Mouse (Mus musculus) MEL (cell line): ENCODE data around the gene Gpr35. TPM values are rescaled to one million over a fixed set of nuclear protein-coding genes. Genes with fewer than 3 reads are reported as not detected.

Experiments
- DNase-seq: peaks from one replicate; pipeline ENCODE4 v3.0.0; 2011; ENCODE audit warnings: low read depth, low spot score
- H3K27ac ChIP-seq: 2 replicates; pipeline ENCODE4 v1.5.1; 2012; ENCODE audit warnings: low read depth, mild to moderate bottlenecking, control low read depth, low read length, moderate library complexity; ENCODE audit not compliant: control insufficient read depth
- H3K27me3 ChIP-seq, 2 experiments: fragments of 150-350 bp in 1 of 2; sonication (generic) in 1 of 2; 2 replicates each; pipeline ENCODE4 v1.6.1; 2012; ENCODE audit warnings: low read length in 2 of 2, mild to moderate bottlenecking in 2 of 2, improper control_type of control experiment in 1 of 2, moderate library complexity in 1 of 2; ENCODE audit not compliant: insufficient read depth in 2 of 2, control insufficient read depth in 1 of 2
- H3K36me3 ChIP-seq, 2 experiments: 2 replicates each; pipeline ENCODE4 v1.6.1; 2012 to 2014; ENCODE audit warnings: low read length in 2 of 2, improper control_type of control experiment in 1 of 2, inconsistent platforms in 1 of 2, mild to moderate bottlenecking in 1 of 2; ENCODE audit not compliant: insufficient read depth in 2 of 2, control insufficient read depth in 1 of 2
- H3K4me1 ChIP-seq, 2 experiments: fragments of 150-350 bp in 1 of 2; sonication (generic) in 1 of 2; 2 replicates each; pipeline ENCODE4 v1.6.1; 2012; ENCODE audit warnings: low read length in 2 of 2, improper control_type of control experiment in 1 of 2, mild to moderate bottlenecking in 1 of 2; ENCODE audit not compliant: insufficient read depth in 2 of 2, control insufficient read depth in 1 of 2
- H3K4me3 ChIP-seq, 2 experiments: fragments of 150-350 bp in 1 of 2; sonication (generic) in 1 of 2; 2 replicates each; pipeline ENCODE4 v1.5.1; 2012; ENCODE audit warnings: low read depth in 2 of 2, low read length in 2 of 2, mild to moderate bottlenecking in 2 of 2, moderate library complexity in 2 of 2, control low read depth in 1 of 2, improper control_type of control experiment in 1 of 2; ENCODE audit not compliant: control insufficient read depth in 1 of 2, insufficient read depth in 1 of 2
- H3K79me2 ChIP-seq: 2 replicates; pipeline ENCODE4 v1.6.1; 2012; ENCODE audit warnings: mild to moderate bottlenecking, low read length, moderate library complexity; ENCODE audit not compliant: control insufficient read depth, poor library complexity, insufficient read depth
- H3K9ac ChIP-seq: 2 replicates; pipeline ENCODE4 v1.6.1; 2012; ENCODE audit warnings: low read depth, mild to moderate bottlenecking, control low read depth, low read length, moderate library complexity; ENCODE audit not compliant: control insufficient read depth, poor library complexity, severe bottlenecking
- H3K9me3 ChIP-seq: fragments of 150-350 bp; sonication (generic); replicated peaks from 2 replicates; pipeline ENCODE4 v1.6.1; 2012; ENCODE audit warnings: mild to moderate bottlenecking, low read length, improper control_type of control experiment, moderate library complexity; ENCODE audit not compliant: insufficient read depth
- CHD2 ChIP-seq: IDR thresholded peaks from 2 replicates; pipeline ENCODE4 v1.6.1; 2011; ENCODE audit warnings: low read length, improper control_type of control experiment
- CTCF ChIP-seq, 3 experiments: IDR thresholded peaks in 2 of 3; conservative IDR thresholded peaks in 1 of 3; 2 replicates each; pipeline ENCODE4 v1.5.1; 2011 to 2012; ENCODE audit warnings: low read length in 3 of 3, low read depth in 2 of 3, mild to moderate bottlenecking in 2 of 3, improper control_type of control experiment in 1 of 3, inconsistent platforms in 1 of 3, mixed read lengths in 1 of 3, moderate library complexity in 1 of 3; ENCODE audit not compliant: control insufficient read depth in 1 of 3, insufficient read depth in 1 of 3, poor library complexity in 1 of 3, severe bottlenecking in 1 of 3
- E2F4 ChIP-seq: IDR thresholded peaks from 2 replicates; pipeline ENCODE4 v1.6.1; 2011; ENCODE audit warnings: low read depth, low read length, improper control_type of control experiment, borderline replicate concordance
- ELF1 ChIP-seq: IDR thresholded peaks from 2 replicates; pipeline ENCODE4 v1.6.1; 2014; ENCODE audit warnings: low read depth, mild to moderate bottlenecking, inconsistent platforms, low read length, improper control_type of control experiment, moderate library complexity
- ETS1 ChIP-seq: IDR thresholded peaks from 2 replicates; pipeline ENCODE4 v1.6.1; 2012; ENCODE audit warnings: low read depth, mild to moderate bottlenecking, inconsistent platforms, low read length, improper control_type of control experiment, moderate library complexity
- GATA1 ChIP-seq: IDR thresholded peaks from 2 replicates; pipeline ENCODE4 v1.6.1; 2011; ENCODE audit warnings: low read depth, low read length, improper control_type of control experiment
- HCFC1 ChIP-seq: IDR thresholded peaks from 2 replicates; pipeline ENCODE4 v1.6.1; 2012; ENCODE audit warnings: low read depth, mild to moderate bottlenecking, inconsistent platforms, low read length, improper control_type of control experiment, moderate library complexity
- JUND ChIP-seq: IDR thresholded peaks from 2 replicates; pipeline ENCODE4 v1.6.1; 2011; ENCODE audit warnings: low read depth, mild to moderate bottlenecking, improper control_type of control experiment, low read length
- KAT2A ChIP-seq: conservative IDR thresholded peaks from 2 replicates; pipeline ENCODE4 v1.6.1; 2012; ENCODE audit warnings: low read depth, low read length, improper control_type of control experiment, inconsistent platforms
- MAFK ChIP-seq: IDR thresholded peaks from 2 replicates; pipeline ENCODE4 v1.6.1; 2011; ENCODE audit warnings: low read depth, mild to moderate bottlenecking, low read length, improper control_type of control experiment, borderline replicate concordance
- MAX ChIP-seq: IDR thresholded peaks from 2 replicates; pipeline ENCODE4 v1.6.1; 2011; ENCODE audit warnings: low read length, improper control_type of control experiment
- MEF2A ChIP-seq: IDR thresholded peaks from 2 replicates; pipeline ENCODE4 v1.6.1; 2014; ENCODE audit warnings: low read depth, mild to moderate bottlenecking, inconsistent platforms, low read length, improper control_type of control experiment; ENCODE audit not compliant: poor library complexity, insufficient replicate concordance, severe bottlenecking; ENCODE audit errors: extremely low read depth
- MYB ChIP-seq: IDR thresholded peaks from 2 replicates; pipeline ENCODE4 v1.6.1; 2011; ENCODE audit warnings: mild to moderate bottlenecking, low read depth, low read length, improper control_type of control experiment
- MYC ChIP-seq: IDR thresholded peaks from 2 replicates; pipeline ENCODE4 v1.6.1; 2011; ENCODE audit warnings: low read depth, mild to moderate bottlenecking, low read length, improper control_type of control experiment, moderate library complexity
- NRF1 ChIP-seq: IDR thresholded peaks from 2 replicates; pipeline ENCODE4 v1.6.1; 2014; ENCODE audit warnings: low read depth, mild to moderate bottlenecking, inconsistent platforms, low read length, improper control_type of control experiment, moderate library complexity; ENCODE audit not compliant: poor library complexity, insufficient read depth, severe bottlenecking
- POLR2A ChIP-seq, 2 experiments: IDR thresholded peaks; 2 replicates each; pipeline ENCODE4 v1.6.1; 2011 to 2012; ENCODE audit warnings: low read length in 2 of 2, mild to moderate bottlenecking in 2 of 2, control low read depth in 1 of 2, improper control_type of control experiment in 1 of 2, low read depth in 1 of 2, moderate library complexity in 1 of 2; ENCODE audit not compliant: control insufficient read depth in 1 of 2, insufficient read depth in 1 of 2, poor library complexity in 1 of 2
- POLR2AphosphoS2 ChIP-seq: IDR thresholded peaks from 2 replicates; pipeline ENCODE4 v1.6.1; 2011; ENCODE audit warnings: low read length, improper control_type of control experiment
- RAD21 ChIP-seq: IDR thresholded peaks from 2 replicates; pipeline ENCODE4 v1.6.1; 2011; ENCODE audit warnings: mild to moderate bottlenecking, low read depth, low read length, improper control_type of control experiment
- SIN3A ChIP-seq: IDR thresholded peaks from 2 replicates; pipeline ENCODE4 v1.6.1; 2012; ENCODE audit warnings: low read length, improper control_type of control experiment, inconsistent platforms
- SMC3 ChIP-seq: IDR thresholded peaks from 2 replicates; pipeline ENCODE4 v1.6.1; 2011; ENCODE audit warnings: low read depth, low read length, improper control_type of control experiment
- TAL1 ChIP-seq: IDR thresholded peaks from 2 replicates; pipeline ENCODE4 v1.6.1; 2012; ENCODE audit warnings: mild to moderate bottlenecking, inconsistent platforms, low read length, moderate library complexity, mixed read lengths
- TBP ChIP-seq: IDR thresholded peaks from 2 replicates; pipeline ENCODE4 v1.8.0; 2011; ENCODE audit warnings: low read depth, low read length, improper control_type of control experiment
- USF2 ChIP-seq, 2 experiments: IDR thresholded peaks; 2 replicates each; pipeline ENCODE4 v1.6.1; 2011 to 2012; ENCODE audit warnings: improper control_type of control experiment in 2 of 2, low read length in 2 of 2, borderline replicate concordance in 1 of 2, inconsistent platforms in 1 of 2, low read depth in 1 of 2, mild to moderate bottlenecking in 1 of 2; ENCODE audit not compliant: insufficient read depth in 1 of 2
- ZKSCAN1 ChIP-seq: IDR thresholded peaks from 2 replicates; pipeline ENCODE4 v1.6.1; 2012; ENCODE audit warnings: low read depth, mild to moderate bottlenecking, inconsistent platforms, low read length, improper control_type of control experiment, moderate library complexity
- ZMIZ1 ChIP-seq: IDR thresholded peaks from 2 replicates; pipeline ENCODE4 v1.6.1; 2012; ENCODE audit warnings: low read depth, mild to moderate bottlenecking, inconsistent platforms, low read length, improper control_type of control experiment, moderate library complexity
- ZNF384 ChIP-seq: IDR thresholded peaks from 2 replicates; pipeline ENCODE4 v1.6.1; 2012; ENCODE audit warnings: low read depth, mild to moderate bottlenecking, inconsistent platforms, low read length, improper control_type of control experiment
- polyA plus RNA-seq, 2 experiments: library from polyadenylated mRNA; stranded (reverse) in 1 of 2; unstranded in 1 of 2; fragments of >175 nt in 1 of 2; fragments of >200 nt in 1 of 2; gene quantifications; 2 replicates each; pipeline versions ENCODE4 v1.2.1 to v1.2.4; 2012; ENCODE audit warnings: low replicate concordance in 2 of 2, low read depth in 1 of 2; ENCODE audit not compliant: insufficient read length in 2 of 2, insufficient read depth in 1 of 2, missing spikeins in 1 of 2
- total RNA-seq: library from RNA; depleted of rRNA; stranded (reverse); fragments of 300-350 nt; gene quantifications from 2 replicates; pipeline ENCODE4 v1.2.3, GENCODE M21; 2012

Gpr35 gene
- total and polyA plus RNA-seq, 3 experiments, result 0.22 TPM; not detected in 2

GRCm38 (mm10) chr1:92984999-92985398, 34.3 kb downstream of the Gpr35 start:
- no peak overlapping the region for H3K27ac ChIP-seq
- no peaks in the 10 kb centered on the region; a peak in 1 of 4 replicates for H3K27me3 ChIP-seq
- no peak overlapping the region for H3K4me3 ChIP-seq
- TF ChIP-seq GATA1 (no peak), NRF1 (no peak), CTCF (IDR thresholded peaks at IDR 0.05 in 2 of 3, conservative IDR thresholded peaks at IDR 0.05 in 1 of 3; ENCODE audit: control insufficient read depth in 1 of 3, insufficient read depth in 1 of 3, low read depth in 2 of 3, low read length in 3 of 3, poor library complexity in 1 of 3, severe bottlenecking in 1 of 3) (peak in 2 of 3 experiments; percentile 18 to 29; a peak in 3 of 6 replicates), SMC3 (no peak), POLR2AphosphoS2 (no peak), HCFC1 (no peak), ZKSCAN1 (no peak)
- no peaks in the 10 kb centered on the region for H3K36me3 ChIP-seq
- no peaks in the 10 kb centered on the region for H3K4me1 ChIP-seq
- no peaks in the 10 kb centered on the region for H3K9me3 ChIP-seq
- H3K79me2 ChIP-seq, result no peaks in the 10 kb centered on the region
- no peak overlapping the region for H3K9ac ChIP-seq
- DNase-seq, result no peak

GRCm38 (mm10) chr1:92988894-92989293, 38.2 kb downstream of the Gpr35 start:
- no peak for DNase-seq
- Histone ChIP-seq H3K27me3 (no peaks in the 10 kb centered on the region; a peak in 1 of 4 replicates), H3K9me3 (no peaks in the 10 kb centered on the region), H3K36me3 (no peaks in the 10 kb centered on the region), H3K27ac (no peak overlapping the region), H3K79me2 (no peaks in the 10 kb centered on the region), H3K9ac (no peak overlapping the region), H3K4me3 (no peak overlapping the region), H3K4me1 (no peaks in the 10 kb centered on the region)
- TF ChIP-seq POLR2AphosphoS2 (no peak), TBP (no peak), RAD21 (no peak), JUND (no peak), KAT2A (no peak), SIN3A (no peak), SMC3 (no peak), TAL1 (no peak), MYB (no peak), ELF1 (no peak), ZKSCAN1 (no peak)

GRCm38 (mm10) chr1:92989891-92990290, 39.2 kb downstream of the Gpr35 start:
- Histone ChIP-seq H3K36me3 (no peaks in the 10 kb centered on the region), H3K4me1 (no peaks in the 10 kb centered on the region), H3K9ac (no peak overlapping the region), H3K4me3 (no peak overlapping the region), H3K9me3 (no peaks in the 10 kb centered on the region), H3K79me2 (no peaks in the 10 kb centered on the region), H3K27me3 (no peaks in the 10 kb centered on the region; a peak in 1 of 4 replicates), H3K27ac (no peak overlapping the region)
- DNase-seq, result no peak
- TF ChIP-seq E2F4 (no peak), MEF2A (no peak), JUND (no peak), POLR2AphosphoS2 (no peak), NRF1 (no peak), POLR2A (IDR thresholded peaks at IDR 0.05; ENCODE audit: control insufficient read depth in 1 of 2, insufficient read depth in 1 of 2, low read depth in 1 of 2, low read length in 2 of 2, poor library complexity in 1 of 2) (no peak), CHD2 (no peak), ZMIZ1 (no peak), TAL1 (no peak), MYC (no peak), ZNF384 (no peak), USF2 (IDR thresholded peaks at IDR 0.05; ENCODE audit: borderline replicate concordance in 1 of 2, insufficient read depth in 1 of 2, low read depth in 1 of 2, low read length in 2 of 2) (no peak), MAX (no peak), MAFK (no peak), ETS1 (no peak), MYB (no peak)
